Mouse (Mus musculus) megakaryocyte-erythroid progenitor cell, adult 5-6 weeks (primary cell): ENCODE measurements around the gene Wdr25. TPM values are rescaled to one million over a fixed set of nuclear protein-coding genes. Genes with fewer than 3 reads are reported as not detected.

Source experiments
- ATAC-seq: replicated peaks from 2 replicates; pipeline ENCODE4 v1.8.0; 2016; ENCODE audit warnings: mild to moderate bottlenecking, inconsistent platforms; ENCODE audit not compliant: severe bottlenecking, poor library complexity, low FRiP score, low TSS enrichment
- total RNA-seq, 2 experiments: library from RNA; stranded (forward) in 1 of 2; stranded (reverse) in 1 of 2; fragments of 200-1000, 215-1000 nt in 1 of 2; fragments of >200 nt in 1 of 2; fragmentation: Nextera tagmentation in 1 of 2; gene quantifications; 2 replicates each; pipeline ENCODE4 v1.2.3; 2014 to 2017

The Wdr25 gene
- total RNA-seq, 2 experiments from 2014 or later, result 3.0 to 9.4 TPM

GRCm38 (mm10) chr12:108971446-108971845 is 78.0 kb downstream of the Wdr25 start:
- ATAC-seq, result no peak

GRCm38 (mm10) chr12:108972234-108972633 is 78.8 kb downstream of the Wdr25 start:
- ATAC-seq, result no peak

- no peak for ATAC-seq
These were observed 86.5 kb downstream of the Wdr25 start for GRCm38 (mm10) chr12:108979977-108980376.

- ATAC-seq, result no peak
These were observed 88.7 kb downstream of the Wdr25 start for GRCm38 (mm10) chr12:108981941-108982683.

GRCm38 (mm10) chr12:108982684-108982960 is 89.2 kb downstream of the Wdr25 start:
- ATAC-seq, result no peak

- ATAC-seq, result no peak
These were observed 90.1 kb downstream of the Wdr25 start for GRCm38 (mm10) chr12:108983496-108983895.

GRCm38 (mm10) chr12:108984471-108984870 is 91.0 kb downstream of the Wdr25 start:
- no peak for ATAC-seq

- ATAC-seq, result no peak
These were observed 91.6 kb downstream of the Wdr25 start for GRCm38 (mm10) chr12:108985025-108985424.

GRCm38 (mm10) chr12:108987448-108987847 is 94.0 kb downstream of the Wdr25 start:
- no peak for ATAC-seq

- no peak for ATAC-seq
These were observed 97.0 kb downstream of the Wdr25 start for GRCm38 (mm10) chr12:108990425-108990824.

GRCm38 (mm10) chr12:108993046-108993445 is 99.6 kb downstream of the Wdr25 start:
- ATAC-seq, result no peak

- ATAC-seq, result peak; percentile 95
These were observed 101.1 kb downstream of the Wdr25 start for GRCm38 (mm10) chr12:108994436-108995031.

- no peak for ATAC-seq
These were observed 102.7 kb downstream of the Wdr25 start for GRCm38 (mm10) chr12:108995976-108996636.

GRCm38 (mm10) chr12:108997249-108997648 is 103.8 kb downstream of the Wdr25 start:
- ATAC-seq, result no peak

- no peak for ATAC-seq
These were observed 109.5 kb downstream of the Wdr25 start for GRCm38 (mm10) chr12:109002978-109003377.

GRCm38 (mm10) chr12:109010070-109010649 is 116.7 kb downstream of the Wdr25 start:
- ATAC-seq, result no peak

- no peak for ATAC-seq
These were observed 128.8 kb downstream of the Wdr25 start for GRCm38 (mm10) chr12:109022181-109022691.

- ATAC-seq, result no peak
These were observed 129.5 kb downstream of the Wdr25 start for GRCm38 (mm10) chr12:109022966-109023365.

- no peak for ATAC-seq
These were observed 130.3 kb downstream of the Wdr25 start for GRCm38 (mm10) chr12:109023780-109024179.

- no peak for ATAC-seq
These were observed 143.6 kb downstream of the Wdr25 start for GRCm38 (mm10) chr12:109037026-109037425.
